Mouse (Mus musculus) Muller cell, postnatal 12 days (primary cell): ENCODE measurements around the gene Fam83e.

ENCODE experiments used
- DNase-seq: peaks from one replicate; pipeline ENCODE4 v3.0.0-alpha.2; 2015; ENCODE audit errors: inconsistent ontology term

Gene Fam83e

DNA sequence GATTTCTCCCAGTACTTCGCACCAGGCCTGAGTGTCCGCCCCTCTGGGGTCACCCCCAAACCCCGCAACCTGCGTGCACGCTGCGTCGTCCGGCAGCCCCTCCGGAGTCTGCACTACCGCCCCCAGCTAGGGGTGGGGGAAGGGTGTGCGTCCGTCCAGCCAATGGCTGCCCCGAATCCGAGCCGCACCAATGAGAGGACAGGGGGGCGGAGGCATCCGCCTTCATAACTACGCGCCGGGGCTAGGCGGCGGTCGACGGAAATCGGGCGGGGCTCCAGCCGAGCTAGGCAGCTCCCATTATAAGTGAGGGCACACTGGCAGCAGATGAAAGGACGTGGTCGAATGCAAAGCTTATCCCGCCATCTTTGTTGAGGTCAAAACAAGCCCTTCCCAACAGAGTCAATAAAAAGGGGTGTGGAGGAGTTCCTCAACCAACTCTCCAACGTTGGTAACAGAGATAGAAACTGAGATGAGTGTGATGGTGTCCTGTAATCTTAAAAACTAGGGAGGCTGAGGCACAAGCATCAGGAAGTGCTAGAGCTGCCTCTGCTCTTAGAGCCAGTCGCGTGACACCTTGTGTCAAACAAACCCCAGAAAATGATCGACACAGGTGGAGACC, 5.8 kb upstream of the Fam83e start, which contains the start of gene Rpl18:
Gene Rpl18 (plus strand): TSS at position 368 of the 619 bp plus-strand sequence.
- DNase-seq: peak; percentile 98

DNA sequence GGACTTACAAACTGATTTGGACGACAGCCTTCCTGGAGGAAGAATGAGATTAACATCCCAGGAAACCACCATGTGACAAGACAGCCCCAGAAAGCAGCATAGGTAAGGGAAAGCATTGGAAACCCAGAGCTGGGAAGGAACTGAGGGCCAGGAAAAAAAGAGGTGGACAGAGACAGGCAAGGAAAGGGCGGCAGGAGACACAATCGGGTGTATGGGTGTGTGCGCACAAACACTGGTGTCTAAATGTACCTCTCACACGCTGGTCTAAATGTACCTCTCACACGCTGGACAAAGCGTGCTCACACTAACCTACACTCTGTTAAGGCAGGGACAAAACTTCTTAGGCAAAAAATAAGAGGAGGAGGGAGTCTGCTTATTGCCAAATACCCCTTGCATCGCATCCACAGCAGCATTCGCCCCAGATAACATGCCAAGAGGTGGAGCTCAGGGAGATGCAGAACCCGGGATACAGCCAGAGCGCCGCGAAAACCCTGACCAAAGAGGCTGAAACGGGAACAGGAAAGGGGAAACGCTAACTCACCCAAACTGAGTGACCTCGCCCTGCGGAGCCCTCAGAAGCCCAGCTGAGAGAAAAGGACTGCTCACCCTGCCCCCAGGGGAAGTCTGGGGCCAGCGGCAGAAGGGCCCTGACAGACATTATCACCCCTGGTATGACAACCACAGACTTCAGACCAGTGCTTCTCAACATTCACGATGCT, 5.1 kb upstream of the Fam83e start:
- DNase-seq: no peak

DNA sequence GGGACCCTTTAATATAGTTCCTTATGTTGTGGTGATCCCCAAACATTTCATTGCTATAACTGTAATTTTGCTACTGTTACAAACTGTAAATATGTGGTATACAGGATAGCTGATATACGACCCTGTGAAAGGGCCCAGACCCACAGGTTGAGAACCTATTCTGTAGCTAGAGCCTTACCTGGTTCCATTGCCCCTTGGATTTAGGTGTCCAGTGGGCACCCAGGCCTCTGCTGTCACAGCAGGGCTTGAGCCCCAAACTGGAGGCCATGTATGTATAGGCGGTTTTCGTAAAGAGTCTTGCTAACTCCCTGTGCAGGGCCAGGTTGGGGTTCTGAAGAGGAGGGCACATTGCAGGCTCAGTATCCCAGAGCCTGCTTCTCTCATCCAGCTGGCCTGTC, 4.6 kb upstream of the Fam83e start:
- no peak for DNase-seq

DNA sequence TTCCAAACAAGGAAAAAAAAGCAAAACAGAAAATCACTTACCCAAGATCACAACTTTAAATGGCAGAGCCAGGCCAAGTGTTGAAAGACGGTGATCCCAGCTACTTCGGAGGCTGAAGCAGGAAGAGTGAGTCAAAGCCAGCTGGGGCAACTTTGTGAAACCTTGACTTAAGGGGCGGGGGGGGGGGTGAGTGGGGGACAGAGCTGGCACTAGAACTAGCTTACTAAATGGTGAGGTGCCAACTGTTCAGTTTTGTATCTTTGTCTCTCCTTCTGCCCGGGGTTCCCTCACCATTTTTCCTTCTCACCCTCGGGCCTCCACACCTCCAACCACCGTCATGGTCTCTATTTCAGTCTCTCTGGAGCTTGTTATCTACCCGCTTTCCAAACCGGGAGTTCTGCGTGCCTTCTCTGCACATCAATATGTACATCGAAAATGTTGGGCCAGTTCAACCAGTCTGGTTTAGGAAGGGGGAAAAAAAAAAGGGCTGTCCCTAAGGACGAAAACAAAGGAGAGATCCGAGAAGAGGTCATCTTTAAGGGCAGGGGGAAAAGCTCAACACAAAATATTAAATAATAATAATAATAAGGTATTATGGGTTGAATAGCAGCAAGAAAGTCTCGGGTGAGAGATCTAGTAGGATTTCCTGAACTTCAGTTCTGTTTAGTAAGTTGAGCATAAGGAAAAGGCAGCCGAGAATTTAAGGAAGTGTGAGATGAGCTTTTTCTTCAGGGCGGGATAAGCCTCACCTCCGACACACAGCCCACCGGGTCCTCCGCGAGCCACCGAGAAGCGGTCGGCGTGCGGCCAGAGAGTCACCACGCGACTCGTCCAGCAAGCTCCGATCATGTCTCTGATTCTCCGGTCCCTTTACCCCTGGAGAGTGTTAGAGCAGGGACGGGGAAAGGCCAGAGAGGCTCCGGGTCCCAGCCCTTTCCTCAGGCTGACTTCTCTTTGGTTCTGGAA, 3.8 kb upstream of the Fam83e start:
- DNase-seq: no peak

DNA sequence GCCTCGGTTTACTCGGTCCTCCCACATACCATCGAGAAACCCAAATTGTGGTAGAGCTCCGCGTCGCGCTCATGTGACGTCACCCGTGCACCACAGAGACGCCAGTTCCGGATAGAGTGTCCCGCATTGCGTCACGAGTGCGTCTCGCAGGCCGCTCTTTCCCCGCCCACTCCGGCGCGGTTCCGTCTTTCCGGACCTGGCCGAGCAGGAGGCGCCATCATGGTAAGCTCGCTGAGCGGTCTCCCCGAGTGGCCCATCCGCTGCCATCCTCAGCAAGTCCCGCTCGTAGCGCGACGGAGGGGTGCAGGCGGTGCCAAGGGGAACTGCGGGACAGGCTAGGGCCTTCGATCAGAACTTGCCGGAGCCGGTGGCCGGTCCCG, 3.1 kb upstream of the Fam83e start, which contains the start of gene Sphk2:
Gene Sphk2 (minus strand): TSS at position 85 of the 380 bp plus-strand sequence.
- DNase-seq: peak; percentile 98

DNA sequence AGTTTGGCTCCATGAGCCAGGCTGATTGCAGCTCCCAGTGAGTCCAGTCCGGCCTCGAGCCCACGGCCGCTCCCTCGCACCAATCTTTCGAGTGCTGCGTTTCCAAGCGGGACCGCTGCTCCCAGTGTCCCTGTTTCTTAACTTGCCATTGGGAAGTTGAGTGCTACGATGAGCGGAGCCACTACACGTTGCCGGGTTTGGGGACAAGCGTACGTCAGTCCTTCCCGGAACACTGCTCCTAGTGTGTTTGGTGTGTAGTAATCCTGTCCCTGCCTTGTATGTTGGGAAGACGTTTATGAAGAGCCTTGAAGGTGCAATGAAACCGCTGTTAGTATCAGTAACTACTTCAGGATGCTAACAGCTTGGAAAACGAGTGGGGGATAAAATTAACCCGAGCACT, 2.7 kb upstream of the Fam83e start:
- DNase-seq: no peak

DNA sequence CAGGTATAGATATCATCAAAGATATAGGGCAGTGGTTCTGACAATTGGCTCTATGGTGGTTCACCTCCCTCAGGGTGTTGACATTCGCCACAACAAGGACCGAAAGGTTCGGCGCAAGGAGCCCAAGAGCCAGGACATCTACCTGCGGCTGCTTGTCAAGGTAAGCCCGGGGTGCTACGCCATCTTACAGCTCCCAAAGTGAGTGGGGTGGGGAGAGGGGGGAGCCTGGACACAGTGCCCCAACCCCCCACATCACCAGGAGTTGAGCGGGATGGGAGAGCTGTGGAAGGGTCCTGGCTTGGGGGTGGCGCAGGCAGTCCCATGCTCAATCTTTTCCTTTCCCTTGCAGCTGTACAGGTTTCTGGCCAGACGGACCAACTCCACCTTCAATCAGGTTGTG, 1.8 kb upstream of the Fam83e start:
- DNase-seq: no peak

DNA sequence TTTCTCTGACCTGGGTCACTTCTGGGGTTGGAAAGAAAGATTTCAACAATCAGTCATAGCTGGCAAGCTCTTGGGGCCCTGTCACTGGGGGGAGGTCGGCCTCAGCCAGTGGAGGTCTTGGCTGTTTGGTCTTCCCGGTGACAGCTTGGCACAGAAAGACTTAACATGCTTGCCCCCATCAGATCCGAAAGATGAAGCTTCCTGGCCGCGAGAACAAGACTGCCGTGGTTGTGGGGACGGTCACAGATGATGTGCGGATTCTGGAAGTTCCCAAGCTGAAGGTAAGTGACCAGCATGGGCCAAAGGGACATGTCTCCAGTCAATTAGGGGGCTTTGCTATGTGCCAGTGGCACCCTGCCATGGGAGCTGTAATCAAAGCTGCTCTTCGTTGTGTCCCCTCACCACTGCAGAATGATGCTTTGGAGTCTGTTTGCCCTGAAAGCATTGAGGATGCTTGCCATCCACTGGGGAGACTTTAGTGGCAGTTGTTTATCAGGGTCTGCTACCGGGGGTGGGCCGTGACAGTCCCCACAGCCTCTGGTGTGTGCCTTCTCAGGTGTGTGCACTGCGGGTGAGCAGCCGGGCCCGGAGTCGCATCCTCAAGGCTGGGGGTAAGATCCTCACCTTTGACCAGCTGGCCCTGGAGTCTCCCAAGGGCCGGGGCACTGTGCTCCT, 1.1 kb upstream of the Fam83e start:
- DNase-seq: no peak

DNA sequence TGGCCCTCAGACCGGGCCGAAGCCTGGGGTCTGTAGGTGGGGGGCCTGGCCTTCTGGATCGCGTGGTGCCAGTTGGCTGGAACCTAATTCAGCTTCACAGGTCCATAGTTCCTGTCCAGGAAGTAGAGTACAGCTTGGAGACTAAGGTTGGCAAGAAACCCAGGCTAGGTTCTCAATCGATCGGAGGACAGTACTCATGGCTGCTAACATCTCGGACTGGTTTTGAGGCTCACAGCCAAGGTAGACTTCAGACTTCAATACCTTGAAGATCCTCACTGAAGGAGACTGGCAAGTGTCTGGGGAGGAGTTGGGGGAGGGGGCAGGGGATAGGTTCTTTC, 191 bp downstream of the Fam83e start:
- no peak for DNase-seq

DNA sequence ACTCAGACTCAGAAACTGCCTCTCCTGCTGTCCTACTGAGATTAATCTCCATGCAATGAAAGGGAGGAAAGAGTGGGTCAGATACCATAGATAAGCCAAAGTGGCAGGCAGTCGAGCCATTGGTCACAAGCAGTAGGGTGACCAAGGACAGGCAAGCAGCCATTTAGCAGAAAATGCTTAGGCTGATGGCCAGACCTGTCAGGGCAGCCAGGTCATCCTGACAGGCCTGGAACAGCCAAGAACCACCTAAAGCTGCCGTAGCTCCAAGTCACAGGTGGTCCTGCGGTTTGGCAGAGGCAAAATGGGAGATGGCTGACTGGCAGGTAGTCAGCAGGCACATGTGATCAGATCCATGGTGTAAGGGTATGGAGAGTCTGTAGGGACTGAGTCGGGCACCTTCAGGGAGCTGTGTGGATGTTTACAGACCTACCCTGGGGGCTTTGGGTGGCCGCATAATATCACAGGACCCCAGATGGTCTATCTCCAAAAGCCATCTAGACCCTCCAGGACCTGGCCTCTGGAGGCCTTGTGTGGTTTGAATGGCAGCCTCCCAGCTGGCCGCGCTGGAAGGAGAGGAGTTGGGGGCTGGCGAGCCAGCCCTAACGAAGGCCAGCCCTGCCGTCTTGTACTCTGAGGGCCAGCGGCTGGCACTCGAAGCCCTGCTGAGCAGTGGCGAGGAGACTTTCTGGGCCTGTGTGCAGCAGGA, 783 bp downstream of the Fam83e start:
- DNase-seq: no peak

DNA sequence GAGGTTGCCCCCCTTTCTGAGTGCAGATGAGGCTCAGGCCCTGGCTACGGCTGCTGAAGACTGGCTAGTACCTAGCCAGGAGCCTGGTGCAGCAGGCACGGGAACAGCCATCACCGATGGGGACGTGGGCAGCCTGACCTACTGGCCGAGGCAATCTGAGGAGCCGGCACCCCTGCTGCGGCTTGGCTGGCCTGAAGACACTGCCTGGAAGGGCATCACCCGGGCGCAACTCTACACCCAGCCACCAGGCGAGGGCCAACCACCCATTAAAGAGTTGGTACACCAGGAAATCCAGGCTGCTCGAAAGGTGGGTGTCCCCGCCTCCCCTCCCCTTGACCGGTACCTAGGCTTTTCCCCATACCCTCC, 1.3 kb downstream of the Fam83e start:
- DNase-seq: no peak

DNA sequence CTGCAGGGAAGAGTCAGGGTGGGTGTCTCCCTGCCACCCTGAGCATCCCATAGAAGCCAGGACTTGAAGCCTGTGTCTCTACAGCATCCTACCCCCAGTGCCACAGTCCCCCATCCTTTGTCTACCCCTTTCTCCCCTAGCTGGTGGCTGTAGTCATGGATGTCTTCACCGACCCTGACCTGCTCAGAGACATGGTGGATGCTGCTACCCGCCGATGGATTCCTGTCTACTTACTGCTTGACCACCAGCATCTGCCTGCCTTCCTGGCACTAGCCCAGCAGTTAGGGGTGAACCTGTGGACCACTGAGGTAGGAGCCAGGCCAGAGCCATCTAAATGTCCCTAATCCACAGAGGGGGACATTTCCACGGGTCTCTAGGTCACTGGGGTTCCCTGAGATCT, 2.3 kb downstream of the Fam83e start:
- DNase-seq: no peak

DNA sequence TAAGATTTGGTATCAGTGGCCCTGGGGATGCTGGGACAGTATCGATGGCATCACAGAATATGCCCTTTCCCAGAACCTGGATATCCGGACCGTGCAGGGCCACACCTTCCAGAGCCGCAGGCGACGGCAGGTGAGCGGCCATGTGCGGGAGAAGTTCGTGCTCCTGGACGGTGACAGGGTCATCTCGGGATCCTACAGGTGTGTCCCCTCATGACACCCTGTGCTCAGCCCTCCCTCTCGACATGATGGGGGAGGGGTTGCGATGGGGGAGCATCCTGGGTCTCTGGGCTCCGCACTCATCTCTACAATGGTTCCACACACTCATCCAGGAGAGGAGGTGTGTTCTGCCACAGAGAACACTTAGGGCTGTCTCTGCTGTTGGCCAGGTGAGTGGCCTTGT, 2.8 kb downstream of the Fam83e start:
- no peak for DNase-seq

DNA sequence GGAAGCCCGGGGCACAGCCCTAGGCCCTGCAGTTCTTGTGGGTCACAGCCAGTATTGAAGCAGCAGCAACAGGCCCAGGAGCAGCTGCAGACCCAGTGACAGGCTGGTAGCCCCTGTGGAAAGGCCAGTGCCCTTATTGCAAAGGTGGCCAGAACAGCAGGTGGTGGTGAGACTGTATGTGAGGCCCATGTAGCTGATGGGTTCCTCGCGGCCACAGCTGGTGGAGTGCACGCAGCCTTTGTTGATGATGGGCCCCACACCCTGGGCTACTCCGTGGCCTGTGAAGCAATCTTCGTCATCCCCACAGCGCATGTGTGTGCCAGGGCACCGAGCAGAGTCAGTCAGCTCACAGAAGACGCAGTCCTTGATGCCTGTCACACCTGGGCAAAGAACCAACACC, 4.1 kb downstream of the Fam83e start:
- DNase-seq: no peak

DNA sequence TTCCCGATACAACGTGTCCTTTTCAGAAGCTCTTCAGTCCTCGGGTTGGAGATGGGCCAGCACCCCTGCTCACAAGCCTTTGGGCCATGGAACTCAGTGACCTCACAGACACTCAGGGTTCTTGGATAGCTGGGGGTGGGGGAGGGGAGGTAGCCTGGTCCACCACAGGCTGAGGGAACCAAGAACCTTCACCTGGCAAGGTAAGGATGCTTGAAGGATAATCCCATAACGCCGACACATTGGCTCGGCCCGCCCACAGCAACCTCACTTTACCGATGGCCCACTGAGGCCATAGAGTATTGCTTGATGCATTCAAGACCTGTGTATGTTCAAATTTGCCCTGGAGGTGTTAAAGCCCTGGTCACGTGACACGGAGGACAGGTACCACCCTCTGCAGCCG, 4.7 kb downstream of the Fam83e start, which contains the start of gene Spaca4:
Gene Spaca4 (minus strand): TSS at position 101 of the 400 bp plus-strand sequence.
- DNase-seq: no peak

DNA sequence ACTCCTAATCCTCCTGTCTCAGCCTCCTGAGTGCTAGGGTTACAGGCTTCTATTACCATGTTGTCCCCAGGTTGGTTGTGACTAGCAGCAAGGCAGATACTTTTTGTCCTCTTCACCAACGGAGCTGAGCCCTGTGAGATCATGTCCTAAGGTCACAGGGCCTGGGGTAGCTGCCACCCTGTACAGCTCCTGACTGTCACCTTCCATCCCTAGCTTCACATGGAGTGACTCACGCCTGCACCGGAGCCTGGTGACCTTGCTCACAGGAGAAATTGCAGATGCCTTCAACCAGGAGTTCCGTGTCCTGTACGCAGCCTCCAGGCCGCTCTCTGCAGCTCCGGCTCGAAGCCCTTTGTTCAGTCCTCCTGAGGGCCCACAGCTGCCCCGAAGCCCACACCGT, 5.4 kb downstream of the Fam83e start:
- DNase-seq: no peak

DNA sequence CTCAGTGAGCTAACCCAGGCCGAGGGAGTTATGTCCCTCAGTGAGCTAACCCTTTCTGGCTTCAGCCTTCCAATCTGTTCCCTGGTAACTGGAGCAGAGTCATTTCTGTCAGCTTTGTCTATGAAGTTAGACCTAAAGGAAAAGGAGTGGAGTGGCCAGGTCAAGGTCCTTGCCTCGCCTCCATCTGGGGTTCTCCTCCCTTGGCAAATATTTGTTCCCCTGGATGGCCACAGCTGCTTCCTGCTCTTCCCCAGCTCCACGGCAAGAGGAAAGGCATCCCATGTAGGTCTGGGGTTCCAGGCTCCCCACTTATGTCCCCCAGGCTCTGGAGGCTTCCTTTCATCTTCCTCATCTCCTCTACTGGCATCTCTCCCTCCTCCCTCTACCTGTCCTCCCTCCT, 6.6 kb downstream of the Fam83e start:
- no peak for DNase-seq

DNA sequence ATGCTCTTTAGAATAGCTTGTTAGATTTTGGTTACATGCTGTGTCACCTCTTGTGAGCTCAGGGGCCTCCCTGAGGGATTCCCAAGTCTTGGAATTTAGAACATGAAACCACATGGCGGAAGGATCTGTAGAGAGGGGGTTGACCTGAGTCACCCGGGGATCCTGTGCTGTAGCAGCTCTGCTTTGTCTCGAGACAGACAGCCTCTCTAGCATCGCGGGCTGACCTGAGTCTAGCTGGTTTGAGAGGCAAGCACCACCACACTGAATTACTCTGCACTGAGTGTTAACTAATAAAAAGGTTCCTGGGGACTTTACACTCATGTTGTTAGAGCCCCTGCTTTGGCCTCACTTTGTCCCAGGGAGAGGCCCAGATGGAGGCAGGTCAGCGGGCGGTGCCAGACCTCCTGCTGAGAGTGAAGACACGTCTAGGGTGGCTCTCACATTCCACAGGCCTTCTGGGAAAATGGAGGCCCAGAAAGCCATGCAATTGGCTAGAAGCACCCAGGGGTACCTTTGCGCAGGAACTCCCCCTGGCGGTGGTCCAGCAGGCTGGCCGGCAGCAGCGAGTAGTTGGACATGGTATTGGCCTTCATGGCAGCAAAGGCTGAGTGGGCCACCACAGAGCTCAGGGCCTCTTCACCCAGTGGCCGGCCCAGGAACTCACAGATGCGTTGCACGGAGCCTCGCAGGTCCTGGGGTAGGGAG, 9.9 kb downstream of the Fam83e start:
- peak; percentile 54 for DNase-seq

DNA sequence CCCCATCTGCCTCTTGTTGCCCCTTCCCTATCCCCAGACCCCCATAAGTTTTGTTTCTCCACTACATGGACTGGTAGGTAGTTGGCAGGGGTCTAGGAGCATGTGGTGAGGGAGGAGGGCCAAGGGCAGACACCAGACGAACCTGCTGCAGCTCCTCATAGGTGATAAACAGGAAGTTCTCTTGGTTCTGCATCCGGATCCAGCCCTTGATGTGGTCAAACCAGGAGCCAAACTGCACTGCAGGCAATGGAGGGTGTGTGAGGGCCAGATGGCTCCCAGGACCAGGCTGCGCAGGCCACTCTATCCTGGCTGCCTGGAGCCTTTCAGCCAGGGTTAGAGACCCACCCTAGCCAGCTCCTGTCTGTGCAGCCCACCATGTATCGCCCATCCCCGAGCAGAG, 12.5 kb downstream of the Fam83e start:
- no peak for DNase-seq

DNA sequence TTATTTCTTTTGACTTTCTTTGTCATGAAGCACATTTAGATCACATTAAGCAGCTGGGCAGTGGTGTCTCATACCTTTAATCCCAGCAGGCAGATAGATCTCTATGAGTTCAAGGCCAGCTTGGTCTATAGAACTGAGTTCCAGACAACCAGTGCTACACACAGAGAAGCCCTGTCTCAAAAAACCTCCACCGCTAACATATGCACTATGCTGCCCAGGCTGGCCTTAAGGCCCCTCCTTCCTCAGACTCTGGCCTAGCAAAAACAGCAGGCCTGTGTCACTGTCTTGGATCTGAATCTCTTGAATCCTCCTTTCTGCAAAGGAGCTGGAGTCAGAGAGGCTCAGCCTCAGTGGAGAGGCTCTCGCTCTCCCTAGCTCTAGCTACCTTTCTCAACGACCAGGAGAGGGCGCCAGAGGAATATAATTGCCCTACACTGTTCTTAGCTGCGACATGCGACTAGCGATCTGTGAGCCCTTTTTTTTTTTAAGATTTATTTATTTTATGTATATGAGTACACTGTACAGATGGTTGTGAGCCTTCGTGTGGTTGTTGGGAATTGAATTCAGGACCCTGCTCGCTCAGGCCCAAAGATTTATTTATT, 18.3 kb downstream of the Fam83e start:
- DNase-seq: peak; percentile 70
